Comparison of ENCODE assay signal across 17 mouse cellular contexts in genomic region chr8:122055321-122055720, GRCm38 (mm10).
DNase-seq lines count a peak whose midpoint lies in the region; ATAC-seq and TF ChIP-seq lines count a peak whose summit lies in the region.
"Had no signal": no experiment of that assay in that cellular context is flagged by ENCODE, and none has a peak within 500 bp of the region (broad histone marks: within the 10 kb centered on the region; RNA-seq: fewer than 3 reads in every experiment).

No protein-coding gene starts in this region.

- H3K27ac ChIP-seq in kidney, postnatal 0 days: no peak overlapping the region
- 0 out of 2 replicates have a peak overlapping the region, but pooled peaks have one; percentile 39 for H3K27ac ChIP-seq in limb, embryonic 14.5 days (replicated peaks; ENCODE audit: low read depth, low read length)
- H3K27ac ChIP-seq in left cerebral cortex, adult 2 months: no peak overlapping the region
- H3K27ac ChIP-seq: forebrain, embryonic 12.5 days; midbrain, embryonic 13.5 days had no signal

- TF ChIP-seq CTCF in kidney, postnatal 0 days (IDR thresholded peaks at IDR 0.05; ENCODE audit: low read depth): no peak
- TF ChIP-seq CTCF in left cerebral cortex, adult 2 months (IDR thresholded peaks at IDR 0.05): no peak

- TF ChIP-seq POLR2A in limb, embryonic 14.5 days (IDR thresholded peaks at IDR 0.05; ENCODE audit: borderline replicate concordance, extremely low read depth, insufficient read depth, insufficient read length): no peak

- DNase-seq in embryo, embryonic 10 days (ENCODE audit: low spot score): peak; percentile 70
- no peak for DNase-seq in embryo, embryonic 9.5 days (ENCODE audit: extremely low spot score)
- DNase-seq in kidney, postnatal 0 days (ENCODE audit: low spot score): peak; percentile 26
- no peak for DNase-seq in kidney, postnatal 36 days
- no peak for DNase-seq in limb, embryonic 14.5 days (ENCODE audit: low spot score)
- no peak for DNase-seq in gastrocnemius, adult 18-20 months (ENCODE audit: low spot score)
- no peak for DNase-seq in left cerebral cortex, adult 2 months (ENCODE audit: extremely low spot score in 1 of 2, low spot score in 2 of 2)
- no peak for DNase-seq in frontal cortex, postnatal 25 days (ENCODE audit: low spot score in 2 of 2)
- DNase-seq: cerebellum, postnatal 10 days; heart, postnatal 14 days; kidney, postnatal 14 days; liver; lung, adult 2 months; lung, postnatal 4 days had no signal

- H3K4me1 ChIP-seq in kidney, postnatal 0 days (replicated peaks; ENCODE audit: insufficient read depth, low read length): no peaks in the 10 kb centered on the region; the same call in 1 of the 2 replicates
- peaks cover 18% of the 10 kb centered on the region for H3K4me1 ChIP-seq in limb, embryonic 14.5 days (ENCODE audit: control insufficient read depth, insufficient read depth, low read length)

- no peak overlapping the region for H3K4me2 ChIP-seq in kidney, postnatal 0 days (ENCODE audit: low read length)
- no peak overlapping the region for H3K4me2 ChIP-seq in limb, embryonic 14.5 days (replicated peaks; ENCODE audit: low read depth, low read length, severe bottlenecking)
- H3K4me2 ChIP-seq: embryonic facial prominence, embryonic 15.5 days; forebrain, embryonic 12.5 days; midbrain, embryonic 13.5 days had no signal

- 25% methylated on average over 10 of the region's 10 CpGs for WGBS in kidney, postnatal 0 days
- WGBS in limb, embryonic 14.5 days: 32% methylated on average over 10 of the region's 10 CpGs

- no peak overlapping the region for H3K4me3 ChIP-seq in kidney, postnatal 0 days (replicated peaks; ENCODE audit: low read depth, low read length)
- no peak overlapping the region for H3K4me3 ChIP-seq in limb, embryonic 14.5 days (replicated peaks; ENCODE audit: low read length)
- no peak overlapping the region for H3K4me3 ChIP-seq in left cerebral cortex, adult 2 months
- H3K4me3 ChIP-seq: embryonic facial prominence, embryonic 15.5 days; forebrain, embryonic 12.5 days; midbrain, embryonic 13.5 days had no signal

- intact Hi-C loops in left cerebral cortex, adult 2 months (cut with DNase I): no loop called here

- no peak overlapping the region for H3K9ac ChIP-seq in kidney, postnatal 0 days (ENCODE audit: low read depth, low read length)
- no peak overlapping the region for H3K9ac ChIP-seq in limb, embryonic 14.5 days (ENCODE audit: low read depth, low read length, severe bottlenecking)
- H3K9ac ChIP-seq: embryonic facial prominence, embryonic 15.5 days; forebrain, embryonic 12.5 days; midbrain, embryonic 13.5 days had no signal

- no peaks in the 10 kb centered on the region for H3K27me3 ChIP-seq in kidney, postnatal 0 days (ENCODE audit: insufficient read depth, low read length)
- H3K27me3 ChIP-seq in limb, embryonic 14.5 days (ENCODE audit: control insufficient read depth, insufficient read depth, low read length): no peaks in the 10 kb centered on the region
- H3K27me3 ChIP-seq: embryonic facial prominence, embryonic 15.5 days; forebrain, embryonic 12.5 days; midbrain, embryonic 13.5 days had no signal

- H3K36me3 ChIP-seq in kidney, postnatal 0 days (ENCODE audit: insufficient read depth, low read length): no peaks in the 10 kb centered on the region
- H3K36me3 ChIP-seq in limb, embryonic 14.5 days (ENCODE audit: control insufficient read depth, insufficient read depth, low read length): no peaks in the 10 kb centered on the region
- H3K36me3 ChIP-seq: embryonic facial prominence, embryonic 15.5 days; forebrain, embryonic 12.5 days; midbrain, embryonic 13.5 days had no signal

- no peaks in the 10 kb centered on the region for H3K9me3 ChIP-seq in kidney, postnatal 0 days (replicated peaks; ENCODE audit: low read length)
- no peaks in the 10 kb centered on the region for H3K9me3 ChIP-seq in limb, embryonic 14.5 days (ENCODE audit: control insufficient read depth, low read length)
- H3K9me3 ChIP-seq: embryonic facial prominence, embryonic 15.5 days; forebrain, embryonic 12.5 days; midbrain, embryonic 13.5 days had no signal

- no peak for ATAC-seq in kidney, postnatal 0 days (replicated peaks; ENCODE audit: low FRiP score, low read depth)
- ATAC-seq in limb, embryonic 14.5 days (ENCODE audit: low FRiP score, low read depth): 0 out of 2 replicates have a peak, but pooled peaks have one; percentile 24
- ATAC-seq: midbrain, embryonic 13.5 days had no signal

Comparison
In these comparisons a context has a peak if more than half of its experiments do, and no peak if none do; other contexts are left out.
1. DNase-seq: peak in embryo, embryonic 10 days (single experiment) and kidney, postnatal 0 days (single experiment); none in embryo, embryonic 9.5 days (single experiment), kidney, postnatal 36 days (0 of 2), limb, embryonic 14.5 days (single experiment), gastrocnemius, adult 18-20 months (single experiment), left cerebral cortex, adult 2 months (0 of 2) and frontal cortex, postnatal 25 days (0 of 2).